Comparison of ENCODE assay signal across 8 mouse cellular contexts in genomic region chr19:22447418-22448339, GRCm38 (mm10).
DNase-seq lines count a peak whose midpoint lies in the region; ATAC-seq and TF ChIP-seq lines count a peak whose summit lies in the region.

No protein-coding gene starts in this region.

- 4% methylated on average over 18 of the region's 18 CpGs for WGBS in lung, embryonic 16.5 days
- WGBS in heart, embryonic 10.5 days: 7% methylated on average over 18 of the region's 18 CpGs
- 6% methylated on average over 18 of the region's 18 CpGs for WGBS in limb, embryonic 11.5 days
- WGBS in small intestine, adult 2 months: 8% methylated on average over 18 of the region's 18 CpGs

- TF ChIP-seq POLR2A in small intestine, adult 2 months (IDR thresholded peaks at IDR 0.05; ENCODE audit: low read depth, low read length): no peak

- ATAC-seq in lung, embryonic 16.5 days (ENCODE audit: low read depth): peak; percentile 48
- peak; percentile 21; the same call in 1 of the 2 replicates for ATAC-seq in limb, embryonic 11.5 days (ENCODE audit: insufficient number of reproducible peaks, low FRiP score, low TSS enrichment, low read depth)

- no peaks in the 10 kb centered on the region for H3K36me3 ChIP-seq in lung, embryonic 16.5 days (ENCODE audit: control insufficient read depth, insufficient read depth, low read length)
- no peaks in the 10 kb centered on the region for H3K36me3 ChIP-seq in heart, embryonic 10.5 days
- H3K36me3 ChIP-seq in limb, embryonic 11.5 days (ENCODE audit: control insufficient read depth, insufficient read depth, low read length): no peaks in the 10 kb centered on the region
- H3K36me3 ChIP-seq in small intestine, adult 2 months (ENCODE audit: control insufficient read depth, insufficient read depth, low read length): no peaks in the 10 kb centered on the region

- H3K4me1 ChIP-seq in lung, embryonic 16.5 days (replicated peaks; ENCODE audit: control insufficient read depth, insufficient read depth, low read length): no peaks in the 10 kb centered on the region
- H3K4me1 ChIP-seq in heart, embryonic 10.5 days: peaks cover 12% of the 10 kb centered on the region; the same call in 1 of the 2 replicates
- 0 out of 2 replicates have a peak, but pooled peaks cover 2% of the 10 kb centered on the region for H3K4me1 ChIP-seq in limb, embryonic 11.5 days (ENCODE audit: control insufficient read depth, insufficient read depth, low read length)
- no peaks in the 10 kb centered on the region for H3K4me1 ChIP-seq in small intestine, adult 2 months (ENCODE audit: control insufficient read depth, insufficient read depth, insufficient read length, low read length)

- no peaks in the 10 kb centered on the region for H3K9me3 ChIP-seq in lung, embryonic 16.5 days (ENCODE audit: control insufficient read depth, low read length)
- H3K9me3 ChIP-seq in heart, embryonic 10.5 days: no peaks in the 10 kb centered on the region
- H3K9me3 ChIP-seq in limb, embryonic 11.5 days (ENCODE audit: control insufficient read depth, low read length): no peaks in the 10 kb centered on the region

- H3K4me3 ChIP-seq in lung, embryonic 16.5 days (ENCODE audit: low read length): peak overlapping the region; percentile 36
- H3K4me3 ChIP-seq in heart, embryonic 10.5 days: peak overlapping the region; percentile 53
- peak overlapping the region; percentile 17 for H3K4me3 ChIP-seq in limb, embryonic 11.5 days (ENCODE audit: low read depth, low read length)
- H3K4me3 ChIP-seq in small intestine, adult 2 months (ENCODE audit: low read depth, low read length): 0 out of 2 replicates have a peak overlapping the region, but pooled peaks have one; percentile 1

- no peak overlapping the region for H3K27ac ChIP-seq in lung, embryonic 16.5 days (ENCODE audit: low read length)
- H3K27ac ChIP-seq in heart, embryonic 10.5 days: no peak overlapping the region
- H3K27ac ChIP-seq in limb, embryonic 11.5 days (replicated peaks; ENCODE audit: low read depth, low read length): no peak overlapping the region
- H3K27ac ChIP-seq in small intestine, adult 2 months (ENCODE audit: insufficient read depth, low read depth, low read length): no peak overlapping the region

- H3K9ac ChIP-seq in lung, embryonic 16.5 days (ENCODE audit: low read length): peak overlapping the region; percentile 27
- peak overlapping the region; percentile 43; the same call in 1 of the 2 replicates for H3K9ac ChIP-seq in limb, embryonic 11.5 days (ENCODE audit: low read length)

- no peak for DNase-seq in lung, adult 18-20 months
- peak; percentile 24 to 39 for DNase-seq in cerebellum, postnatal 4 days (ENCODE audit: low spot score in 2 of 2)
- no peak for DNase-seq in heart, embryonic 10.5 days (ENCODE audit: low spot score)
- DNase-seq in limb, embryonic 11.5 days (ENCODE audit: low spot score): peak; percentile 50
- DNase-seq in MN1 (ENCODE audit: low spot score): no peak
- no peak for DNase-seq in lung, postnatal 25 days (ENCODE audit: low spot score)

- no peaks in the 10 kb centered on the region for H3K27me3 ChIP-seq in lung, embryonic 16.5 days (ENCODE audit: control insufficient read depth, insufficient read depth, low read depth, low read length)
- 0 out of 2 replicates have a peak, but pooled peaks cover 5% of the 10 kb centered on the region for H3K27me3 ChIP-seq in heart, embryonic 10.5 days (ENCODE audit: insufficient read depth, poor library complexity, severe bottlenecking)
- no peaks in the 10 kb centered on the region for H3K27me3 ChIP-seq in limb, embryonic 11.5 days (ENCODE audit: control insufficient read depth, insufficient read depth, low read length)
- no peaks in the 10 kb centered on the region for H3K27me3 ChIP-seq in small intestine, adult 2 months (ENCODE audit: control insufficient read depth, insufficient read depth, low read length)

- H3K4me2 ChIP-seq in lung, embryonic 16.5 days (ENCODE audit: low read depth, low read length): peak overlapping the region; percentile 65
- peak overlapping the region; percentile 49 for H3K4me2 ChIP-seq in limb, embryonic 11.5 days (ENCODE audit: low read depth, severe bottlenecking)

- no peak for TF ChIP-seq CTCF in small intestine, adult 2 months (IDR thresholded peaks at IDR 0.05; ENCODE audit: extremely low read depth, insufficient read length, insufficient replicate concordance, low read depth, low read length)

Comparison
In these comparisons a context has a peak if more than half of its experiments do, and no peak if none do; other contexts are left out.
1. H3K4me3 ChIP-seq: peak in every context shown above with its lines; median percentile 53 in heart, embryonic 10.5 days; 36 in lung, embryonic 16.5 days; 17 in limb, embryonic 11.5 days; 1 in small intestine, adult 2 months.
2. DNase-seq: peak in cerebellum, postnatal 4 days (2 of 2) and limb, embryonic 11.5 days (single experiment); none in lung, adult 18-20 months (0 of 2), heart, embryonic 10.5 days (single experiment), MN1 (single experiment) and lung, postnatal 25 days (single experiment).